Mouse (Mus musculus) inflammation-experienced regulatory T-cells, adult 6 months (primary cell): ENCODE measurements around the gene Cpt1c. TPM values are rescaled to one million over a fixed set of nuclear protein-coding genes. Genes with fewer than 3 reads are reported as not detected.

Experiments
- ATAC-seq: one replicate; pipeline ENCODE4 v1.8.0; 2017
- polyA plus RNA-seq, 3 experiments: library from polyadenylated mRNA; unstranded; fragments of 100-300 nt; shearing (Covaris generic); gene quantifications; one replicate each; pipeline ENCODE4 v1.2.1; 2017

Gene Cpt1c
- polyA plus RNA-seq, 3 experiments from 2014 or later, result 0.23 to 1.9 (median 1.5) TPM

DNA sequence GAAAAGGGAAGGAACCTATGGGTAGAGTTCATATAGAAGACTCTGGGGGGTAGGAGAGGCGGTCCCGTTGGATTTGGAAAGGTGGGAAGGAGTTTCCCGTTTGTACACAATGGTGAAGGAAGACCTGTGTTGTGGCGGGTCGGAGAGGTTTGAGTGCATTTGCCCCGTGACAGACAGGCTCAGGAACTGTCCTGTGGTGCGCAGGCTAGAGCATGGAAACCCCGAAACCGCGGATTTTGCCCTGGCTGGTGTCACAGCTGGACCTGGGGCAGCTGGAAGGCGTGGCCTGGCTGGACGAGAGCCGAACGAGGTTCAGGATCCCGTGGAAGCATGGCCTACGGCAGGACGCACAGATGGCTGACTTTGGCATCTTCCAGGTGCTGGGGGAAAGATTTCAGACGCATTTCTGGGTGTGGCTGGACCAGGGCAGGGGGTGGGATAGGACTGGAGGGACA is 23.9 kb upstream of the Cpt1c start, which contains the start of gene Bcl2l12:
Bcl2l12 (minus strand) TSS at position 212 of the 455 bp plus-strand sequence.
- ATAC-seq, result no peak

- ATAC-seq, result no peak
Measured at GRCm38 (mm10) chr7:44997940-44998428, 23.3 kb upstream of the Cpt1c start.

GRCm38 (mm10) chr7:44997231-44997939 is 22.7 kb upstream of the Cpt1c start, which contains the start of gene Irf3:
Irf3 (plus strand) TSS chr7:44997648.
- peak; percentile 93 for ATAC-seq

GRCm38 (mm10) chr7:44996672-44997071 is 22.0 kb upstream of the Cpt1c start:
- ATAC-seq, result no peak

- no peak for ATAC-seq
Measured at GRCm38 (mm10) chr7:44986879-44987718, 12.4 kb upstream of the Cpt1c start.

- ATAC-seq, result peak; percentile 92
Measured at GRCm38 (mm10) chr7:44986192-44986878, 11.7 kb upstream of the Cpt1c start, which contains the start of gene Prmt1. Prmt1 (minus strand) TSS chr7:44986568.

DNA sequence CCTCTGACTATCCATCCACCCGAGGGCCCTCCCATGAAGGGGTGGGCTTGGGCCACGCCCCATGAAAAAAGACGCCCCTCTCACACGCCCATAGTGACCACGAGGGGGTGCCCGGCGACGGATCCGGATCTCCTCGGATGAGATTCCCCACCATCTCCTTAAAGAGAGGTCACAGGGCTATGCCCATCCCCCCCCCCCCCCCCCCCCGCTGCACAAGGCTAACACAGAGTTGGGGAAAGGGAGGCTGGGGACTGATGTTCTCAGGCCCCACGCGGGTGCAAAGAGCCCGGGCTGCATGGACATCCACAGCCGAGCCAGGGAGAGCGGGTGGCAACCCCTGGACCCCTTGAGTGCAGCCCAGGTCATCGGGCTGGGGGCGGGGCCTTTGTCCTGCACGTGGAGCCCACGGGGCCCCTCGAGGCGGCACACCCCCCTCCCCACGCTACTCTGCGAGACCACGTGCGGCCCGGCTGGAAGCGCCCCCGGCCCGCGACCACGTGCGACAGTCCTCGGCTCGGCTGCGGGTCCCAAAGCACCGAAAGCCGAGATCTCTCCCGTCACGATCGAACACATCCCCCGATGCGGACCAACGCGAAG is 11.0 kb upstream of the Cpt1c start:
- no peak for ATAC-seq

DNA sequence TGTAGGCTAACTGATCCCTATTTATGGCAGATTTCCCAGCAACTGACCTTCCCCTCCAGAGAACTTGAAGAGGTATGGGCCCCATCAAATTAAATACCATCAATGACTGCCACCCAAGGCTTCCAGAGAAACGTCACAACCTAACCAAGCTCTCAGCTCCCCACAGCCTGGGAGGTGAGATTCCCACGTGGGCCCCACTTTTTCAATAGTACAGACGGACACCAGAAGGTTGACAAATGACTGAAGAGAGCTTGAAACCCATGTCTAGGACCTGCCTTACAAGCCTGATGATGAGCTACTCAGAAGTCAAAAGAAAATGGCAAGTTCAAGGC is 10.1 kb upstream of the Cpt1c start:
- ATAC-seq, result no peak

GRCm38 (mm10) chr7:44983944-44984832 is 9.5 kb upstream of the Cpt1c start:
- ATAC-seq, result no peak

GRCm38 (mm10) chr7:44983085-44983484 is 8.4 kb upstream of the Cpt1c start:
- ATAC-seq, result no peak

DNA sequence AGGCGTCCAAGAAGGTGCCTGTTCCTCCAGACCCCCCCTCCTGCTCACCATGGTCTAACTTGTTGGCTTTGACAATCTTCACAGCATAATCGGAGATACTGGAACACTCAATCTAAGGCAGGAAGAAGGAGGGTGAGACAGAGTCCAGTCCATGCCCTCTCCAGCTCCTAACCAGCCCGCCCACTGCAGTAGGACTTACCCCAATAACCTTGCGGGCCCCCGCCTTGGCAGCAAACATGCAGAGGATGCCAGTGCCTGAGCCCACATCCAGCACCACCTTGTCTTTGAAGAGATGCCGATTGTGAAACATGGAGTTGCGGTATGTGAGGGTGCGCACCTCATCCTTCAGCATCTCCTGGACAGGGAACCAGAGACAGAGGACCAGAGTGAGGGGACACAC is 6.9 kb upstream of the Cpt1c start:
- ATAC-seq, result no peak

- no peak for ATAC-seq
Measured at GRCm38 (mm10) chr7:44978300-44978699, 3.6 kb upstream of the Cpt1c start.

DNA sequence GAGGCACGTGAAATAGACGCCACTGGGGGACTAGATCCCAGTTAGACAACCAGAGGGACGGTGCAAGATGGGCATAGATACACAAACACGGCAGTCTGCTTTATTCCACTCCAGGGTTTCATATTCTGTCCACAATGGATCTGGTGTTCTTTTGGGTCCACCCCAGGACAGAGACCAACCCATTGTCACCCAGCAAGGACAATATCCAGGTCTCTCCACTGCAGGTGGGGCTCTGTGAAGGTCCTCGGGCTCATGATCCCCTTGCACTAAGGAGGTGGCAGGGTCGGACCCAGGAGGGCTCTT is 417 bp upstream of the Cpt1c start:
- no peak for ATAC-seq

- ATAC-seq, result no peak
Measured at GRCm38 (mm10) chr7:44973415-44974130, 1.1 kb downstream of the Cpt1c start.

DNA sequence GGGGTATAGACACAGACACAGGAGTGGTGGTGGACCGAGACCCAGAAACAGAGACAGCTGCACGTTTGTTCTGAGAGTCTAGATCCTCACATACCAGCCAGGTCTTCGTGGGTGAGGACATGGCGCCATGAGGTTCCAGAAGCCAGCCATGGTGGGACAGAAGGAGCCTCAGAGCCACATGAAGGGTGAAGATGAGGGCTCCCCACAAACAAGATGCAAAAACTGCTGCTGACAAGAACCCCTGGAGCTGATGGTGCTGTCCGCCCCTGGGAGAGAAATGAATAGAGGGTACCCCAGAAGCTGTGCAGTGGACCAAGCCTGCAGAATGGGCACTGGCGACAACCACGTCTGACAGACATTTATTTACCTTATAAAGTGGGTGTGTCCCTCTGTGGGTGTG is 3.5 kb downstream of the Cpt1c start:
- no peak for ATAC-seq

DNA sequence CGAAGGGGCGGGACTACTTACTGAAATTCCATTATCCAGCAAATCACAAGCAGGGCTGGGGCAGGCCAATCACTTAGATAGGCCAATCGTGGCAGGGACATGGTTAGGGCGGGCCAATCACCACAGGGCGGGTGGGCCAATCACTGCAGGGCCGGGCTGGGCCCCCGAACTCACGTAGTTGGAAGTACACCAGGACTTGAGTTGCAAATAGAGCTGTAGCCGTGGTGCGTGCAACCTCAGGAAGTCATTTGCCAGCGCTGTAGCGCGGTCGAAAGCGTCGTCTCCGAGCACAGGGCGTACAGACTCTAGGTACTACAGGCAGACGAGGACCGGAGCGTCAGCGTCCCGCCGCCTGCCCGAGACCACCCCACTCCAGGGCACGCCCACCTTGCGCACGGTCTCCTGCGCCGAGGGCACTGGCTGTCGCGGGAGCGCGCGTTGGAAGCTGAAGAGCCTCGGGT is 4.4 kb downstream of the Cpt1c start:
- peak; percentile 90 for ATAC-seq

- no peak for ATAC-seq
Measured at GRCm38 (mm10) chr7:44966638-44967037, 8.0 kb downstream of the Cpt1c start.

DNA sequence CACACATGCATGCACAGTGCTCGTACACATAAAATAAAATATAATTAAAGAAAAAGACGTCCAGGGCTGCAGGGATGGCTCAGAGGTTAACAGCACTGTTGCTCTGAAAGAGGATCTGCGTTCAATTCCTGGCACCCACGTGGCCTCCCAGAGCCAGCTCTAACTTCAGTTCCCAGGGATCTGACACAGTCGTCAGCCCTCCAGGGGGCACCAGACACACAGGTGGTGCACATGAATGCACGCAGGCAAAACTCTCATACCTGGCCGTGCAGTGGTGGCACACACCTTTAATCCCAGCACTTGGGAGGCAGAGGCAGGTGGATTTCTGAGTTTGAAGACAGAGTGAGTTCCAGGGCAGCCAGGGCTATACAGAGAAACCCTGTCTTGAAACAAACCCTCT is 8.7 kb downstream of the Cpt1c start:
- ATAC-seq, result no peak

GRCm38 (mm10) chr7:44964990-44965389 is 9.7 kb downstream of the Cpt1c start:
- ATAC-seq, result no peak

DNA sequence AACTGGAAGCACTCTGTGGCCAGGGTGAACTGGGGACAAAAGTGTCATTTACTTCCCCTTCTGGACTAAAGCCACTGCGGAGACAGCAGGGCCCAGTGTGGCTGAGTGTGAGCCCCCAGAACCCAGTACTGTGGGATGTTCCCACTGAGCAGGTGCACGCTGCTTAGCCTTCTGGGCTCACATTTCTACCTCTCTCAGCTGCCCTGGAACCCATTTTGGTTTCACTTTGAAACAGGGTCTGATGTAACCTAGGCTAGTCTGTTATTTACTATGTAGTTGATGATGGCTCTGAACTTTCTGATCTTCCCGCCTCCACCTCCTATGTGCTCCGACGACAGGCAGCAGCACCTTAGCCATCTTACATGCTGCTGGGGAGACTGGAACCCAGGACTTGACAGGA is 11.8 kb downstream of the Cpt1c start:
- no peak for ATAC-seq

DNA sequence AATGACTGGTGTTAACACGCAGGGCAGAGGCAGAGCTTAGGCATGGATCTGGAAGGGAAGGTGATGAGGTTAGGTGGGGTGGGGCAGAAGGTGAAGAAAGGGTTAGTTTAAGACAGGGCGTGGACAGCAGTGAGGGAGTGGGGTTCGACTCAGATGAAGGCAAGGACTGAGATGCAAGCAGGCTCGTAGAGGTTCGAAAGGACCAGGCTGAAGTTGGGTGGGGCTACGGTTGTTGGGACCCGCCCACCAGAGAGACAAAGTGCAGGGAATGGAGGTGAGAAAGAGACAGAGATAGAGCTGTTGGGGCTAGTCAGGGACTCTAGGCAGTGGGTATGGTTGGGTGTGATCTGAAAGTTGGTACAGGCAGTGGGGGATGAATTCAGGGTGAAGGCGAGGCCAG is 12.3 kb downstream of the Cpt1c start:
- ATAC-seq, result no peak
